Mouse (Mus musculus) heart, adult 2 months (tissue): Measurements from ENCODE around the gene Gjb2.

Experiments used
- CTCF ChIP-seq: fragments of 200-600 bp; IDR thresholded peaks from 2 replicates; pipeline ENCODE4 v1.8.1; 2022; ENCODE audit warnings: antibody characterized with exemption, mild to moderate bottlenecking, moderate library complexity
- POLR2A ChIP-seq: fragments of 200-500 bp; IDR thresholded peaks from 2 replicates; pipeline ENCODE4 v1.6.1; 2011; ENCODE audit warnings: mild to moderate bottlenecking, low read depth, low read length, control low read depth; ENCODE audit not compliant: insufficient read depth

DNA sequence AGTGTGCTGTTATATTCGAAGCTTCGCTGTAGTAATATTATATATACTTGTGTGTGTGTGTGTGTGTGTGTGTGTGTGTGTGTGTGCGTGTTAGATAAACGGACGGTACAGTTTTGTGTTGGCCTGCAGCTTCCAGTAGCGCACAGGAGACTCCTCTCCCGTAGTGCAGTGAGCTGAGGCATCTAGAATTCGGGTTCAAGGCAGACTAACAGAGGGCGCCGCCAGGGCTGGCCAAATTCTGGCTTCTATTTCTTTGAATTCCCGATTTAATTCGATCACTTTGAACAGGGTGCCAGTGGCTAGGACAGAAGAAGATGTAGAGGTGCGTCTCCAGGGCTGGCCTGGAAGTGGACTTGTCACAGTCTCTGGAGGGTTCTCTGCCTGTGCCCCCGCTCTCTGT lies 609 bp upstream of the Gjb2 start:
- TF ChIP-seq CTCF (no peak), POLR2A (no peak)
